Mouse (Mus musculus): Measurements from ENCODE around the gene Snorc.
"Not testable (repeated sequence)": the region's sequence is repeated elsewhere in the genome, so short reads cannot be mapped to it uniquely, and the experiment has no call there.

Gene Snorc

GRCm38 (mm10) chr1:87469971-87470370 is at the start of gene Snorc:
Gene Snorc (plus strand): TSS chr1:87470271.
- DNase-seq: not testable (repeated sequence)

- DNase-seq: no peak
Measured at GRCm38 (mm10) chr1:87435125-87435524, 34.9 kb upstream of the Snorc start.

GRCm38 (mm10) chr1:87436583-87436982 is 33.5 kb upstream of the Snorc start:
- no peak for DNase-seq

- DNase-seq: peak; percentile 83 to 84
Measured at GRCm38 (mm10) chr1:87447183-87448104, 22.6 kb upstream of the Snorc start.

- DNase-seq: no peak
Measured at GRCm38 (mm10) chr1:87449432-87449831, 20.6 kb upstream of the Snorc start.

GRCm38 (mm10) chr1:87456425-87456824 is 13.6 kb upstream of the Snorc start:
- DNase-seq: no peak

GRCm38 (mm10) chr1:87458045-87458444 is 12.0 kb upstream of the Snorc start:
- no peak for DNase-seq

GRCm38 (mm10) chr1:87459856-87460255 is 10.2 kb upstream of the Snorc start:
- not testable (repeated sequence) for DNase-seq

- no peak for DNase-seq
Measured at GRCm38 (mm10) chr1:87467469-87467868, 2.6 kb upstream of the Snorc start.

- no peak for DNase-seq
Measured at GRCm38 (mm10) chr1:87468321-87468720, 1.8 kb upstream of the Snorc start.

- DNase-seq: no peak
Measured at GRCm38 (mm10) chr1:87471914-87472313, 1.8 kb downstream of the Snorc start.

GRCm38 (mm10) chr1:87472576-87472975 is 2.5 kb downstream of the Snorc start:
- peak in 1 of 2 experiments; percentile 30 for DNase-seq

- peak; percentile 13 to 34 for DNase-seq
Measured at GRCm38 (mm10) chr1:87475076-87475895, 5.2 kb downstream of the Snorc start.

GRCm38 (mm10) chr1:87482546-87482945 is 12.5 kb downstream of the Snorc start:
- DNase-seq: no peak

- DNase-seq: no peak
Measured at GRCm38 (mm10) chr1:87486386-87486785, 16.3 kb downstream of the Snorc start.

GRCm38 (mm10) chr1:87492285-87492684 is 22.2 kb downstream of the Snorc start:
- DNase-seq: no peak

GRCm38 (mm10) chr1:87493542-87493941 is 23.5 kb downstream of the Snorc start:
- no peak for DNase-seq

- DNase-seq: no peak
Measured at GRCm38 (mm10) chr1:87505524-87505923, 35.5 kb downstream of the Snorc start.

GRCm38 (mm10) chr1:87507857-87508256 is 37.8 kb downstream of the Snorc start:
- DNase-seq: no peak

GRCm38 (mm10) chr1:87508591-87509560 is 38.8 kb downstream of the Snorc start:
- DNase-seq: peak in 1 of 2 experiments; percentile 16

GRCm38 (mm10) chr1:87509561-87510165 is 39.6 kb downstream of the Snorc start, which contains the start of gene Neu2:
Gene Neu2 (plus strand): TSS chr1:87509889.
- DNase-seq: peak; percentile 35 to 54

Measured in kidney, postnatal 4 days (tissue).